16 mouse cellular contexts compared by ENCODE assay signal in the genomic region with DNA sequence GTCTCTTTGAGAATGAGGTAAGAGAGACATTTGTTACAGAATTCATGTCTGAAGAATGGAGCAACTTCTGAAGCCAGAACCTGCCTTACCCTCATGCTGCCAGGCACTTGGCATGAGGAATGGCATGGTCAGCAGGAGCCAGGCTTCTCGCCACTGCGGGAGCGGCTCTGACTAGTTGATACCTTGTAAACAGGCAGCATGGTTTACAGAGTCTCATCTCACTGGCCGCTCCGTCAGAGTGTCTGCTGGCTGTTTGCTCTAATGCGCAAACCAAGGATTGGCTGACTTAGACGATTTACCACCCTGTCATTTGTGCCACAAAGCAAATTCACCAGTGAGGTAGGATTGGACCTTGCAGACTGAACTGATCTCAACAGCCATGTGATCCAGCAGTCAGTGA.
"Had no signal": no experiment of that assay in that cellular context is flagged by ENCODE, and none has a peak within 500 bp of the region (broad histone marks: within the 10 kb centered on the region; RNA-seq: fewer than 3 reads in every experiment).

No protein-coding gene starts in this region.

- DNase-seq: kidney, adult 9 months; kidney, postnatal 14 days; kidney, postnatal 4 days; left cerebral cortex, postnatal 4 days; liver, postnatal 0 days; lung, embryonic 14.5 days; midbrain, embryonic 14.5 days; right cerebral cortex, postnatal 14 days; right cerebral cortex, postnatal 4 days; spleen, adult 18-20 months; thymus, postnatal 25 days had no signal

- H3K4me3 ChIP-seq: limb, embryonic 12.5 days; limb, embryonic 15.5 days; stomach, embryonic 15.5 days had no signal

- H3K27ac ChIP-seq: limb, embryonic 12.5 days; limb, embryonic 15.5 days; liver, embryonic 14.5 days; macrophage; stomach, embryonic 15.5 days had no signal
